Mouse (Mus musculus): ENCODE data around the gene Bcl2l14.
A peak's percentile ranks its signal among the peaks of the same experiment; 100 is the strongest.

DNA sequence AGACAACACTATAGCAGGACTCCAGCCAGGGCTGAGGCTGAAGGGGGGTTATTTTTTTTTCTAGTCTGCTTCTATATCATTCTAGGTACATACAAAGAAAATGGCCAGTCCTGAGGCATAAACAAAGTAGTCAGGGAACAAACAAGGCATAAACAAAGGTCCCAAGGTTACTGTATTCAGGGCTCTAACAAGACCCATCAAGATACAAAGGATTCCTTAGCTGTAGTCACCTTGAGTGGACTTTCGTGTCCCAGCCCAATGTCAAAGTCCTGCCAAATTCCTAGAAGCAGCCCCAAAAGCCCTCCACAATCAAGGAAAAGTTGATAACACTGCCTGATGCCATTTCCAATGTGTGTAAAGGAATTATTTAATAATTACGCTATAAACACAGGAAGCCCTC, 5.3 kb upstream of the Bcl2l14 start:
- TF ChIP-seq CTCF (conservative IDR thresholded peaks at IDR 0.05; ENCODE audit: low read length) (no peak), NANOG (IDR thresholded peaks at IDR 0.05; ENCODE audit: borderline replicate concordance, low read length) (peak; percentile 80)
